Mouse (Mus musculus) lung, embryonic 14.5 days (tissue): Measurements from ENCODE around the gene Cav2. TPM values are rescaled to one million over a fixed set of nuclear protein-coding genes. Genes with fewer than 3 reads are reported as not detected.
A peak's percentile ranks its signal among the peaks of the same experiment; 100 is the strongest.

Experiments
- ATAC-seq: fragments of 200-750 bp; cut with Nextera tagmentation; 2 replicates; pipeline ENCODE4 v1.8.0; 2017; ENCODE audit warnings: mild to moderate bottlenecking, moderate TSS enrichment, moderate library complexity; ENCODE audit not compliant: insufficient read depth
- DNase-seq: peaks from one replicate; pipeline ENCODE4 v3.0.0-alpha.2; 2015
- H3K27ac ChIP-seq: fragments of 300-500 bp; sonication (generic); 2 replicates; pipeline ENCODE4 v1.5.1; 2014; ENCODE audit warnings: low read depth, mild to moderate bottlenecking, moderate library complexity
- H3K27me3 ChIP-seq: fragments of 300-500 bp; sonication (generic); 2 replicates; pipeline ENCODE4 v1.6.1; 2014; ENCODE audit warnings: low read length, control low read depth; ENCODE audit not compliant: insufficient read depth
- H3K36me3 ChIP-seq: fragments of 300-500 bp; sonication (generic); 2 replicates; pipeline ENCODE4 v1.6.1; 2014; ENCODE audit warnings: control low read depth; ENCODE audit not compliant: insufficient read depth
- H3K4me1 ChIP-seq: fragments of 300-500 bp; sonication (generic); 2 replicates; pipeline ENCODE4 v1.6.1; 2014; ENCODE audit warnings: antibody characterized with exemption, control low read depth; ENCODE audit not compliant: insufficient read depth
- H3K4me2 ChIP-seq: fragments of 300-500 bp; sonication (generic); 2 replicates; pipeline ENCODE4 v1.6.1; 2014; ENCODE audit warnings: mild to moderate bottlenecking
- H3K4me3 ChIP-seq: fragments of 300-500 bp; sonication (generic); 2 replicates; pipeline ENCODE4 v1.5.1; 2014; ENCODE audit warnings: low read depth, low read length
- H3K9ac ChIP-seq: fragments of 300-500 bp; sonication (generic); 2 replicates; pipeline ENCODE4 v1.6.1; 2014
- H3K9me3 ChIP-seq: fragments of 300-500 bp; sonication (generic); 2 replicates; pipeline ENCODE4 v1.6.1; 2016; ENCODE audit warnings: low read depth, low read length, control low read depth
- CTCF ChIP-seq: IDR thresholded peaks from 2 replicates; pipeline ENCODE4 v1.5.1; 2016; ENCODE audit warnings: antibody characterized with exemption, low read depth
- WGBS: fragments of 180-500 bp; shearing (Covaris S2); extraction: QIAGEN DNeasy Blood & Tissue Kit; methylation state at CpG from one replicate; pipeline ENCODE4 v1.1.7; 2014; 5-methylcytosine and 5-hydroxymethylcytosine counted together
- polyA plus RNA-seq: library from polyadenylated mRNA; unstranded; fragments of >200 nt; fragmentation: Nextera tagmentation; extraction: Ambion mirVana; gene quantifications from 2 replicates; pipeline ENCODE4 v1.2.1, GENCODE M21; 2014

Gene Cav2
- polyA plus RNA-seq: 52.1 and 55.8 TPM in 2 replicates

DNA sequence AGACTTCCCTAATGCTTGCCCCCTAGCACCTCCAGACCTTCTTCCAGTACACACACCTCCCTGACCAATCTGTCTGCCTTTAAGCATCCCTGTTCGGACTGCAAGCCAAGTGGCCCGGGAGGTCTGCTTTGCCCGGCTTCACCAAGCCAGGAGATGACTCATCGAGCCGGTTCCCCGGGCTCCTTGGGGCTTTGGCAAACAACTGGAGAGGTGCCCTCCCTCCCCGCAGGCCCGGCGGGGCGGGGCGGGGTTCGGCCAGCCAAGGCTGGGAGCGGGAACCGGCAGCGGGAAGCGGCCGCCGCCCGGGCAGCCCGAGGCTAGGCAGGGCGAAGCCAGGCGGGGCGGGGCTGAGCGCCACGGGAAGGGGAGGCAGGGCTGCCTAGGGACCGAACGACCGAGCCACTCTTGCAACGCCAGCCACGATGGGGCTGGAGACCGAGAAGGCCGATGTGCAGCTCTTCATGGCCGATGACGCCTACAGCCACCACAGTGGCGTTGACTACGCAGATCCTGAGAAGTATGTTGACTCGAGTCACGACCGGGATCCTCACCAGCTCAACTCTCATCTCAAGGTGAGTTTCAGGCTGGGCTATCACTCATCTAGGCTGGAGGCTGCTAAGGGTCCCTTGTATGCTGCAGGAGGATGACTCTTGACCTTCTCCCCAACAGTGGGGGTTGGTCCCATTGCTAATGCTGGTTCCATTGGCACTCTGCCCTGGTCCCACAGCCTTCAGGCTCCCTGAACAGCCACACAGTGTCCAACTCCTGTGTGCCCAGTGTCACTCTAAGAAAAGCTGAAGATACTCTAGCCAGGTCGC is at the start of gene Cav2:
Cav2 (plus strand) TSS at position 247 of the 818 bp plus-strand sequence.
- H3K4me3 ChIP-seq: peak within 1 kb of the TSS; percentile 54
- no peaks in the 10 kb centered on the region for H3K27me3 ChIP-seq
- H3K4me1 ChIP-seq: peaks cover 6% of the 10 kb centered on the region; the same call in 1 of the 2 replicates
- peak; percentile 85 for DNase-seq
- peak; percentile 93 for ATAC-seq
- H3K36me3 ChIP-seq: no peaks in the 10 kb centered on the region
- peak within 1 kb of the TSS; percentile 88 for H3K4me2 ChIP-seq
- TF ChIP-seq CTCF: no peak
- H3K9ac ChIP-seq: peak within 1 kb of the TSS; percentile 66
- H3K27ac ChIP-seq: peak within 1 kb of the TSS; percentile 86
- whole genome bisulfite sequencing: under 1% methylated on average over 36 of the region's 40 CpGs
- H3K9me3 ChIP-seq: no peaks in the 10 kb centered on the region

DNA sequence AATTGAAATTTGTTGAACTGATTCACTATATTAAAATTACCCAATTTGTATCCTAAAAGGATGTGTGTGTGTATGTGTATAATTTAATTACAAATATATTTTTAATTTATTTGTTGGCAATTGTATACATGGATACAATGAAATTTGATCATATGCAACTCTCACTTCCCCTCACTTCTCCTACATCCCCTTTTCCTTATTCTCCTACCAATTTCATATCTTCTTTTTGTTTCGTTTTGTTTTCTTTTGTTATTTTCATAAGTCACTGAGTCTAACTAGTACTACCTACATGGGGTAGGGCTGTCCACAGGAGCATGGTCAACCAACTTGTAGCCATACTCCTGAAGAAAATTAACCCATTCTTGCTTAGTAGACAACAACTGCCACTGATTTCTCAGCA is 41.3 kb upstream of the Cav2 start:
- no peaks in the 10 kb centered on the region for H3K9me3 ChIP-seq
- TF ChIP-seq CTCF: no peak
- H3K27ac ChIP-seq: no peak overlapping the region
- H3K4me1 ChIP-seq: no peaks in the 10 kb centered on the region
- no peak overlapping the region for H3K4me3 ChIP-seq
- 89% methylated on average over 1 of the region's 1 CpGs for WGBS
- no peak overlapping the region for H3K4me2 ChIP-seq
- no peaks in the 10 kb centered on the region for H3K36me3 ChIP-seq
- DNase-seq: no peak
- no peak for ATAC-seq
- H3K27me3 ChIP-seq: no peaks in the 10 kb centered on the region
- H3K9ac ChIP-seq: no peak overlapping the region

DNA sequence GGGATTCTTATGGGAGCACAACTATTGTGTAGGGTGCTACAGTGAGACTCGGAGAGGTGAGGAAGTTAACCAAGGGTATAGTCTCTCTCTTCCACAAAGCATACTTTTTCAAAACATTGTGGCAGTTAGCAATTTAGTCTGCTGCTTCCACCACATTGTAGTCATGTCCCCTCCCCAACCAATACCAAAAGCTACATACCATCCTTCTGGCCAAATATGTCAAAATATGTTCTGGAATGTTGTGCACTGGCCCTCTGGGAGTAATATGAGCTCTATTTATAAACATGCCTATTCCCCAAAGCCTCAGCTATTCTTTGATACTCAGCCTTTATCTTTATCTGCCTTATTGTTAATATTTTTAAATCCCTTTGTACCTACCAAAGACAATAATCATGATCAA is 40.0 kb upstream of the Cav2 start:
- TF ChIP-seq CTCF: no peak
- Histone ChIP-seq H3K36me3 (no peaks in the 10 kb centered on the region), H3K9ac (no peak overlapping the region), H3K4me3 (no peak overlapping the region), H3K9me3 (no peaks in the 10 kb centered on the region), H3K27ac (no peak overlapping the region), H3K27me3 (no peaks in the 10 kb centered on the region), H3K4me1 (no peaks in the 10 kb centered on the region), H3K4me2 (no peak overlapping the region)
- no peak for ATAC-seq
- 94% methylated on average over 1 of the region's 1 CpGs for WGBS
- no peak for DNase-seq

DNA sequence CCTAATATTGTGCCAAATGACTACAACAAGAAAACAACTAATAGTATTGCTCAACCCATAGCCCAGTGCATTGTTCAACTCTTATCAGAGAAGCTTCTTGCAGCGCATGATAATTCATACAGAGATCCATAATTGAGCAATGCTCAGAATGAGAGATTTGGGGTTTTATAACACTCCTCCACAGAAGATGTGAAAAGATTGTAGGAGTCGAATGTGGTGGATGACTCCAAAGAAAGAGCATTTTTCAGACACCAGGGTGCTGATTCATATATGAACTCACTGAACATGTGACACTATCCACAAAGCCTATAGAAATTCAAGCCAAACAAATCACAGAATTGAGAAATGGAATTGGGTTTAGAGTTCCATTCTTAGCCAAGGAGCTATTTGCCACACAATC is 34.0 kb upstream of the Cav2 start:
- H3K4me2 ChIP-seq: no peak overlapping the region
- no peak overlapping the region for H3K9ac ChIP-seq
- H3K27me3 ChIP-seq: no peaks in the 10 kb centered on the region
- H3K4me3 ChIP-seq: no peak overlapping the region
- WGBS: 91% methylated on average over 2 of the region's 2 CpGs
- no peaks in the 10 kb centered on the region for H3K9me3 ChIP-seq
- no peak for TF ChIP-seq CTCF
- no peaks in the 10 kb centered on the region for H3K4me1 ChIP-seq
- no peak overlapping the region for H3K27ac ChIP-seq
- ATAC-seq (no peak), DNase-seq (no peak)
- H3K36me3 ChIP-seq: no peaks in the 10 kb centered on the region

DNA sequence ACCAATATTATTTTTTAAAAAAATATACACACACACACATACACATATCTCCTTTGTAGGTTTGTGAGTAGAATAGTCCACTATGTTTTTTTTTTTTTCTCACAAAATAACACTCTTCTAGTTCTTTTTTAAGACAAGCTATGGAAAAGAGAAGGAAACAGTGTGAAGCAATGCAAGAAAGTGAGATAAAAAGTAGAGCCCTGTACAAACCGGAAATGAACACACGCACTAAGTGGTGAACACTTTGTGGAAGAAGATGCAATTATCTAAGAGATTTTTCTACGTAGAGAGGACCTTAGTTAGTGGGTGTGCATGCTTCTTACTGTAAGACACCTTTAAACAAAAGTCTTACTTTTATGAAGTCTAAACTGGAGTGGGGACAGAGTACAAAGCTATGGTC is 33.3 kb upstream of the Cav2 start:
- 81% methylated on average over 3 of the region's 3 CpGs for WGBS
- TF ChIP-seq CTCF: no peak
- H3K4me1 ChIP-seq: no peaks in the 10 kb centered on the region
- no peak for ATAC-seq
- no peaks in the 10 kb centered on the region for H3K36me3 ChIP-seq
- H3K9me3 ChIP-seq: no peaks in the 10 kb centered on the region
- H3K27ac ChIP-seq: no peak overlapping the region
- DNase-seq: no peak
- H3K4me3 ChIP-seq: no peak overlapping the region
- no peak overlapping the region for H3K9ac ChIP-seq
- H3K27me3 ChIP-seq: no peaks in the 10 kb centered on the region
- no peak overlapping the region for H3K4me2 ChIP-seq

DNA sequence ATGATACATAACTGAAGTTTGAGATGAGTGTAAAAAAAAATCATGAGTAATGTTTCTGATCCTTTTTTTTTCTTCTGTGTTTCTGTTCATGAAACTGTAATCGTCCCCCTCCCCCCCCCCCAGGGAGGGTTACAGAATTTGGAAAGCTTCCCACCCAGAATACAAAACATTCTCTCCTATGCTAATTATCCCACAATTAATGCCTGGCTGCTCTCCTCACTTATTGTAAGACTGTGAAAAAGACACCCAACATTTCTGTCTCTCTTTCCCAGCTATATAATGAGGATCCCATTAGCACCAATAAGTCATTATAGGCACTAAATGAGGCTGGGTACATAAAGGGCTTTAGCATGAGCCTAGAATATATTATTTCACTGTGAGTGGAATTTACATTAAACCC is 32.7 kb upstream of the Cav2 start:
- no peaks in the 10 kb centered on the region for H3K9me3 ChIP-seq
- H3K27ac ChIP-seq: no peak overlapping the region
- no peak for DNase-seq
- no peak for ATAC-seq
- H3K9ac ChIP-seq: no peak overlapping the region
- TF ChIP-seq CTCF: no peak
- no peaks in the 10 kb centered on the region for H3K4me1 ChIP-seq
- no peak overlapping the region for H3K4me2 ChIP-seq
- no peaks in the 10 kb centered on the region for H3K36me3 ChIP-seq
- 29% methylated on average over 1 of the region's 1 CpGs for WGBS
- no peak overlapping the region for H3K4me3 ChIP-seq
- no peaks in the 10 kb centered on the region for H3K27me3 ChIP-seq

DNA sequence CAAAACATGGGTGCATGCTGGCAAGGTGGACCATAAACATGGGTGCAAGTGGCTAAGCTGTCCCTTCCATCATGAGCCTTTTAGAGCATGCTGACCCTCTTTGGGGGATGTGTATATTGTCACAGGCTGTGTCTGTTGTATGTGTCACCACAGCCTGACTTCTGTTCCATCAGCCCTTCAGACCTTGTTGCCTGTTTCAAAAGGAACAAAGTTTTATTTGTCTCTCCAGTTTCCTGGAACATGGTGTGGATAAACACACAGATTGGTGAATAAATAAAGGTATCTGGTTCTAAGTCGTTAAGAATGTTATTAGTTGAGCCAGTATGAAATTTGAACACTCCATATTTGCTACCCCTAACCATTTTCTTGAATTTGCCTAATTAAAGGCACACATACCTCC is 29.0 kb upstream of the Cav2 start:
- Histone ChIP-seq H3K36me3 (no peaks in the 10 kb centered on the region), H3K9me3 (no peaks in the 10 kb centered on the region), H3K27me3 (no peaks in the 10 kb centered on the region), H3K4me2 (no peak overlapping the region), H3K9ac (no peak overlapping the region), H3K27ac (no peak overlapping the region), H3K4me3 (no peak overlapping the region), H3K4me1 (no peaks in the 10 kb centered on the region)
- no peak for TF ChIP-seq CTCF
- ATAC-seq (no peak), DNase-seq (no peak)
- 41% methylated on average over 1 of the region's 1 CpGs for WGBS
